Mouse (Mus musculus) layer of hippocampus, adult 18-20 months (tissue): ENCODE measurements around the gene H2afz. TPM values are rescaled to one million over a fixed set of nuclear protein-coding genes. Genes with fewer than 3 reads are reported as not detected.
"Not testable (repeated sequence)": the region's sequence is repeated elsewhere in the genome, so short reads cannot be mapped to it uniquely, and the experiment has no call there.

ENCODE experiments used
- DNase-seq, 2 experiments: peaks; one replicate each; pipeline ENCODE4 v3.0.0; 2022; ENCODE audit warnings: low spot score in 2 of 2
- total RNA-seq, 2 experiments: library from RNA; stranded (reverse); gene quantifications; 2 replicates each; pipeline ENCODE4 v1.2.3; 2021

H2afz gene
- total RNA-seq, 2 experiments from 2014 or later, result 142 to 148 TPM

DNA sequence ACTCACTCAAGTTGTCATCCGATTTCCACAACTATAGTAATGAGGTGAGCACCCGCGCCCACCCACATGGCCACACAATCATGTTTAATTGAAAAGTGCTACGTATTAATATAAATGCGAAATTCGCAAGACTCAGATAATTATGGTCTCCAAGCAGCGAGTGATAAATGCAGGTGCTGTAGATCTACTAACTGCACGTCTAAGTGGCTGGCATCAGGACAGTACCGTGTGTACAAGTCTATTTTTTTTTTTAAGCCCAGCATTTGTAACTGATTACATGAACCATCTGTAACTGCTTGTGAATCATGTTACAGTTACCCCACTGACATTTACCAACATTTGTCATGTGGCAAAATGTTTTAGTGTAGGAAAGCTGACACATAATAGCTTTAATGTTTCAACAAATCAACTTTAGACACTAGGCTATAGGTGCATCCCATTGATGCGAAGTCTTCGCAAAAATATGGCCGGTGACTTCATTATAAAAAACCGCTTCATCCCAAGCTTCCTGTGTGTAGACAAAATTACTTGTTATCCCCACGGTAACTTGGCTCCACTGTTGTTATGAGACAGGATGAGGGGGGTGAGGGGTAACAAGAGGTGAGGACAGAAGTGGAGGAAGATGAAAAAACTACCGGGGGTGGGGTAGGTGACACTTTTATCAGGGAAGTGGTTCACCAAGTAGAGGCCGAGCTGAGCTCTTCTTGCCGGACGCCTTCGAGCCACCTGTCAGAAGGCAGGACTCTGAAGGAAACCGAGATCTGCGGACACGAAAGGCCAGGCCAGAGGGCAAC is 760 bp upstream of the H2afz start:
- DNase-seq, result peak; percentile 2 to 62

GRCm38 (mm10) chr3:137864988-137865982 is 998 bp downstream of the H2afz start:
- DNase-seq, result peak; percentile 73 to 89

DNA sequence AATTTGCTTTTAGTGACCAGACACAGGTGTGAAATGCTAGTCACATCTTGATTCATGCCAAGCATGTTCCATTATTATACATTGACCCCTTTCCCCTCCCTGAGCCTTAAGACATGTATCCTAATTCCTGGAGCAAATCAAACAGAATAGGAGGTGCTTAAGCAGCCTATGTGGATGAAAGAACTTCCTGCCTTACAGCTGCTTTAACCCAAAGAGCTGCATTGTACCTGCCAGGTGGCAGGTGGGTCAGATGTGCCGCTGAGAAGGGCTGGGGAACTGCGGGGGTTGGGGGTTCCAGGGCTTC is 2.8 kb downstream of the H2afz start:
- no peak for DNase-seq

- peak; percentile 32 to 53 for DNase-seq
These were observed 3.3 kb downstream of the H2afz start, which contains the start of gene Dnajb14 for GRCm38 (mm10) chr3:137867437-137868093. Dnajb14 (plus strand) TSS chr3:137867675.

DNA sequence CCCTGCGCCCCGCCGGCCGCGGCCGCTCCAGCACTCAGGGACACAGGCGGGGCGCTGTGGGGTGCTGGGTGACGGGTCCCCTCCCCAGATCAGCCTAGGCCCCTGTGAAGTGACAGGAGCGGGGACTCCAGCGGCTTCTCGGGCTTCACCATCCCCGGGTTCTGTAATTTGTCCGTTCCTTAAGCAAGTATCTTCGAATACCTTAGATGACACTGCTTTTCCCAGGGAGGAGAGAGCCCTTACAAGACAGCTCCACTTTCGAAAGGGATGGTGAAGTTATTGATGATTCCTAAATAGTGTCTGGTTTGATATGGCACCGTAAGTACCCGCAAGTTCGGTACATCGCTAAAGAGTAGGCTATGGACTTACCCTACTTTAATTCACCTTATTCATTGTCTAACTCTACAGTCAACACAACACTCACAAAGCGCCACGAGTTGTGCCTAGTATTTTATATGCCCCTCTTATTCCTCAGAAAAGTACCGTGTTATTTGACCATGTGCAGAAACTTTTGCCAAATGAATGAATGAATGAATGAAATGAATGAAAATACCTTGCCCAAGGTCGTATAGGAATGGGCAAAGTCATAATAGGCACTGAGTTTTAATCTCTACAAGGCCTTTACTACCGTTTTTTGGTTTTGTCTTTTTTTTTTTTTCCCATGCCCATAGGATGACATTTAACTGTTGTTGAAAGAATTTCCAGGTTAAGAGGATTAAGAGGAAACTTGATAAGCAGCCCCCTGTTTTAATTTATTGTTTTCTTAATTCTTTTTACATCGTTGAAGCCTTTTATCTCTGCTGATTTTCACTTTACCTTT is 4.0 kb downstream of the H2afz start:
- DNase-seq, result peak in 1 of 2 experiments; percentile 26

DNA sequence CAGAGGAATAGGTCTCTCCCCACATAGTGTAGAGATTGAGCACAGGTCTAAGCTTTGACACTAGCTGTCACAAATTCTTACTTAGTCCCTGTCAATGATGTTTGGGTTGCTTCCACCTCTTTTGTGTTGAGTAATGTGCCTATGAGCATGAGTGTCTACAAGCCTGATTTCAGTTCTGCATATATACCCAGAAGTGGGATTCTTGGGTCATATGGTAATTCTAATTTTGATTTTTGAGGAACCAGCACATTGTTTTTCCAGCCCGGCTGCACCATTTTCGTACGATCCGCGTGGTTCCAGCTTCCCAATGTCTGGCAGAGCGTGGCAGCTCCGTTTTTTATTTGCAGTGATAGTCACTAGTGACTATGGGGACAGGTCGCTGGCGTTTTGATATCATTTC is 5.1 kb downstream of the H2afz start:
- DNase-seq, result no peak

- no peak for DNase-seq
These were observed 15.0 kb downstream of the H2afz start for GRCm38 (mm10) chr3:137879313-137879712.

GRCm38 (mm10) chr3:137880109-137880748 is 15.9 kb downstream of the H2afz start:
- DNase-seq, result peak in 1 of 2 experiments; percentile 21

DNA sequence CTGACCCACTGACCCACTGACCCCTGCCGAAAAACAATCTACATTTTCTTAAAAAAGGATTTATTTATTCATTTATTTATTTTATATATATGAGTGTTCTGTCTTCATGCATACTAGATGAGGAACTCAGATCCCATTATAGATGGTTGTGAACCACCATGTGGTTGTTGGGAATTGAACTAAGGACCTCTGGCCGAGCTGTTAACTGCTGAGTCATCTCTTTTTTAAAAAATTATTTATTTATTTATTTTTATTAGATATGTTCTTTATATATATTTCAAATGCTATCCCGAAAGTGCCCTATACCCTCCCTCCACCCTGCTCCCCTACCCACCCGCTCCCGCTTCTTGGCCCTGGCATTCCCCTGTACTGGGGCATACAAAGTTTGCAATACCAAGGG is 16.8 kb downstream of the H2afz start:
- DNase-seq, result no peak

- no peak for DNase-seq
These were observed 23.7 kb downstream of the H2afz start for GRCm38 (mm10) chr3:137887961-137888360.

DNA sequence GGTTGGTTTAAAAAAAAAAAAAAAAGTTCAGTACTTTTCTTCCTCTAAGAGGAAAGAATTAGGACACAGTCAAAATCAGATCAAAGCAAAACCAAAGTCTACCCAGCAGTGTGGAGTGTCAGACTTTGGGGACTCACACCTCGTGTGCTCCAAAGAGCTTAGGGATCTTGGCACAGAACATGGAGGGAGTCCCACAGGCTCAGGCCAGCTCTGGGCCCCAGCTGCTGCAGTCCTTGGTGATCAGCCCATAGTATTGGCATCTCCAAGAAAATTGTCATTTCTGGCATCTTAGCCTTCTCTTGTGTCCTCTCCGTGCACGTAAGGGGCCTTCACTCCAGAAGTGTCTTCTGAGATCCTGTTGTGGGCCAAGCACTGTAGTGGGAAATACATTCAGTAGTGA is 26.8 kb downstream of the H2afz start:
- no peak for DNase-seq

DNA sequence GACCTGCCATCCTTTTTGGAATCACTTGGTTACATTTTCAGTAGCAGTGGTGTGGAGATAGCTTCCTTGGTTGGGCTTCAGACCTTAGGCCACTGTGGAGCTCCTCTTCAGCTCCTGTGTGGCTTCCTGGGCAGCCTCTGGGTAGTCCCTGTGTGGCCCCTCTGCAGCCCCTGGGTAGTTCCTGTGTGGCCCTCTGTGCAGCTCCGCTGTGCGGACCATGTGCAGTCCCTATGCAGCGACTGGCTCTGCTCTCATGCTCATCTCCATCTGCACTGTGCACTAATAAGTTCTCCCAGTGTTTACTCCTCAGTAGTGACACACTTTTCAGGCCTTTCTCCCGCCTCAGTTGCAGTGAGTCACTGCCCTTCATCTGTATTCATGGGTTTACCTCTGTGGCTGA is 27.8 kb downstream of the H2afz start:
- no peak for DNase-seq

DNA sequence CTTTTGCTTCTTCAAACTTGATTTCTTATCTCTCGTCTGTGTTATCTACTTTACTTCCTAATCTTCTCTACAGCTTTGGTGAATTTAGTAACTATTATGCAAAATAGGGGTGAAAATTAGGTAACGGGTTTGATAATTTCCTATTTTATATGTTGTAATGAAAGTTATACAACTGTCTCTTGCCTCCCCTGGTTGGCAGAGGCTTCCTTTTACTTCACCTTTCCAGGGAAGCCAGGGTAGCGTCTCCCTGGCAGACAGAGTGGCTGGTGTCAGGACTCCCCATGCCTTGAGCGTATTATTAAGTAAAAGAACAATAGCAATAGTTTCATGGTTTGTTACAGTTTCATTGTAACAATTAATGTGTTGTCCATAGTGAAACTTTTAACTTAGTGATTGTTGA is 29.5 kb downstream of the H2afz start:
- no peak for DNase-seq

GRCm38 (mm10) chr3:137895196-137895595 is 30.9 kb downstream of the H2afz start:
- no peak for DNase-seq

DNA sequence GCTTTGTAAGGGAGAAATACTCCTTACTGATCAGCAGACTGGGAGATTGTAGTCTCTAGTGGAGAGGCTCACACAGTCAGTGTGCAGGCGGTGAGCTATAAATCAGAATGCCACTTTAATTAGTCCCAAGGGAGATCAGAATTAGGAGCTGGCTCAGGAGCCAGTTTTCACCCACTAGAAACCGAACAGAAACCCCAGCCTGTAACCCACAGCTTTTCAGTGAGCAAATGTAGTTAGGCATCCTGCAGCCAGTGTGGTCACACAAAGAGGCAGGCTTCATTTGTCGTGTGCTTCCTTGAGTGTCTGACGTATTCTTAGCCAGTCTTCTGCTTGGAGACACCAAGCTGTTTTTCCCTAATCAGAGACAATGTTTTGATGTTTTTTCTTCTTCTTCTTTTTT is 32.1 kb downstream of the H2afz start:
- DNase-seq, result peak in 1 of 2 experiments; percentile 10

DNA sequence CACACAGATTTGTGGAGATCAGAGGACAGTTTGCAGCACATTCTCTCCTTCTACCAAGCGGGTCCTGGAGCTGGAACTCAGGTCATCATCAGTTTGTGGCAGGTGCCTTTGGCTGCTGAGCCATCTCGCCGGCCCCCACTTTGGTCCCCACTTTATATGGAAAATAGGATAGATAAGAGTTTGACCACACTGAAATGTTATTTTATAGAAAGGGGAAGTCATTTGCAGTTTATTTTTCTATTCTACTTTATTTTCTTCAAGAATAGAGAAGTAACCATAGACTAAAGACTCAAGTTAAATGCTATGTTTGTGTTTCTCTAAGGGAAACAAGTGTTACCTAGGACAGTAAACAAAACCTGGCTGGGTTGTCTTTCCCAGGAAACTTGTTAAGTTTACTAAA is 32.6 kb downstream of the H2afz start:
- no peak for DNase-seq

DNA sequence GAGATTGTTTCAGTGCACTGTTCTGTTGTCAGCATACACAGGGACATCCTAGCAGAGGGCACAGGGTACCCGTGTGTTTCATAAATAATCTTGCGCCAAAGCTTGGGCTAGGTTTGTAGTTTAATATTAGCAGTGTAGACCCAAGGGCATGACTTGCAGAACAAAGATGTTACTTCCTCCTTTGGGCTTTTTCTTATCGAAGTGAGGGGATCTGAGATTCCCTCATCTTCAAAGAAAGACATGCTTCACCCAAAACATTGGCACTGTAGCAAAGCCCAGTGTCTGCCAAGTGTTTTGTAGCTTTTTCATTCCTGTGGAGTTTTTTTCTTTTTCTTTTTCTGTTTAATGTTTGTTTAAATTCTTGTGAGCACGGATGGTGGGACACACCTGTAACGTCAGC is 33.4 kb downstream of the H2afz start:
- no peak for DNase-seq

GRCm38 (mm10) chr3:137900149-137900548 is 35.9 kb downstream of the H2afz start:
- DNase-seq, result peak in 1 of 2 experiments; percentile 71

GRCm38 (mm10) chr3:137913093-137913492 is 48.8 kb downstream of the H2afz start:
- DNase-seq, result no peak

DNA sequence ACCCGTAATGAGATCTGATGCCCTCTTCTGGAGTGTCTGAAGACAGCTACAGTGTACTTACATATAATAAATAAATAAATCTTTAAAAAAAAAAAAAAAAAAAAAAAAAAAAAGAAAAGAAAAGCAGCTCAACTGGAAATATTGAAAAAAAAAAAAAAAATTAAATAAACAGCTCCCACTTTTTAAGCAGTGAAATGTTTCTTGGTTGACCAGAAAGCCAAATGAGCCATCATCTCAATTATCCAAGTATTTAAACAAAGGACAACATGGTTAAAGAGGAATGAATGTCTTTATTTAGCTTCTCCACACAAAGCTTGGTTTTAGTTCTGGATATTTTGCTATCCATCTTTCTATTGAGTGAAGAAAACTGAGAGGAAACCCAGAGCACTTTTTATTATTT is 50.3 kb downstream of the H2afz start:
- not testable (repeated sequence) for DNase-seq
